Mouse (Mus musculus): ENCODE data around the gene Gm815. TPM values are rescaled to one million over a fixed set of nuclear protein-coding genes. Genes with fewer than 3 reads are reported as not detected.

The Gm815 gene
- polyA plus RNA-seq, 1 experiment from 2014 or later = not detected

DNA sequence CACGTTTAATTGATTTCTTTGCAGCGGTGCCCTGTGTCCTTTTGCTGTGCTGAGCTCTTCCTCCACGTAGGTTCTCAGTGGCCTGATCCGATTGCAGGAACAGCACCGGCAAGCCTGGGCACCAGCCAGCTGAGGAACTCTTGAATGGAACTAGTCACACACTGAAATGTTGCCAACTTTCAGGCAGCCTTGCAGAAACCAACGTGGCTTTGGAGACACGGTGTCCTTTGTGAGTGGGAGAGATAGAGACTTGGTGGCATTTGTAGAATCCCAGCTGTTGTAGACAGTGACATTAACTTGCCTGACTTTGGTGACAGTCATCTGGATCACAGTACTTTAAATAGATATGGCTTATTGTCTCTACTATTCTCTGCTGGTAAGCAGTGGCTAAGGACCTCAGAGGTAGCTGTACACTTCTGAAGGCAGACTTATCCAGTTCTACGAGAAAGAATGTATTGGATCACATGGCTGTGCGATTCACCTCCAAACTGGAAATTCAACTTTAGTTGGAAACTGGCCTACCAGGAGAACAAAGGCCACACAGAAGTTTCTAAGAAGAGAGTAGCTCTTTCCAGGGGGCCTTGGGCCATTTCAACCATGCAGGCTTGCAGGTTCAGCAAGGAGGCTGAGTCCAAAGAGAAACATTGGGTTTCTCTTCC, 5.8 kb downstream of the Gm815 start:
- 71% methylated on average over 9 of the region's 9 CpGs for WGBS (ENCODE audit: insufficient replicate concordance)
- no peak for ATAC-seq (replicated peaks; ENCODE audit: insufficient number of reproducible peaks, low FRiP score, low TSS enrichment)
- Histone ChIP-seq H3K9ac (ENCODE audit: low read depth, low read length) (no peak overlapping the region), H3K4me3 (ENCODE audit: low read depth, low read length) (no peak overlapping the region), H3K36me3 (ENCODE audit: control insufficient read depth, insufficient read depth, low read length) (no peaks in the 10 kb centered on the region), H3K9me3 (replicated peaks; ENCODE audit: control insufficient read depth, low read length) (no peaks in the 10 kb centered on the region), H3K4me1 (ENCODE audit: control insufficient read depth, insufficient read depth, low read length) (no peaks in the 10 kb centered on the region), H3K27ac (ENCODE audit: low read depth, low read length) (no peak overlapping the region), H3K4me2 (no peak overlapping the region), H3K27me3 (ENCODE audit: control insufficient read depth, insufficient read depth, low read length) (no peaks in the 10 kb centered on the region)

DNA sequence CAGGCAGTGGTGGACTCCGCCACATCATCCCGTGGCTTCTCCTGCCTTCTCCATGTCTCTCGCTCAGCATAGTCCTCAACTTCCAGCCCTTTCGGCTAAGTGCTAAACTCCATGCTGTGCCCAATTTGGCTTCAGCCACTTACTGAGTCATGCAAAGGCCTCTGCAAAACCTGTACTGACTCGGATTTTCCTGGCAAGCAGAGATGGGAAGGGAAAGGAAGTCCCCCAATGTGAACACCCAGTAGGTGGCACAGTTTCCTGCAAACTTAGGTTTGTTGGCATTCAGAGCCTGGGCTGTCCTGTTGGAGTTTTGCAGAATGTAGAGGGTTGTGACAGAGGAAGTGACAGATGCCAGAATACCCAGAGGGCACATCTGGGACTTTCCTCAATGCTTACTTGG, 7.2 kb downstream of the Gm815 start:
- Histone ChIP-seq H3K27ac (ENCODE audit: low read depth, low read length) (no peak overlapping the region), H3K27me3 (ENCODE audit: control insufficient read depth, insufficient read depth, low read length) (no peaks in the 10 kb centered on the region)
- 33% methylated on average over 5 of the region's 5 CpGs for WGBS (ENCODE audit: insufficient replicate concordance)

DNA sequence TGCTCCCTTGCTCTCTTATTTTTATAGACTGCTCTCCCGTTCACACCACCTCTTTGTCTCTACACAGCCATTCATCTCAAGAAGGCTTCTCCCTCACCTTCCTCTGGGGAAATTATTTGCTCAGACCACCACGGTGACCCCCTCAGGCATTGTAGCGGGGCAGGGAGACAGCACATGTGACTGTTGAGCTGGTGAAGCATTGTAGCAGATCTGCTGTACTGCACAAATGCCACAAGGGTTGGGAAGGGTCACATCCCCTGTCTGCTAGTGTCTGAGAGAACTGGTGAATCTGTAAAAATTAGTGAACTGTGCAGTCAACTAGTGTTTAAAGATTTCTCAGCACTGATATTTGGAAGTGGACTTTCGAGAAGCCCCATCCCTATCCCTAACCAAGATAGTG, 16.5 kb downstream of the Gm815 start:
- H3K4me2 ChIP-seq = no peak overlapping the region
- H3K9me3 ChIP-seq (replicated peaks; ENCODE audit: control insufficient read depth, low read length) = no peaks in the 10 kb centered on the region
- no peak overlapping the region for H3K27ac ChIP-seq (ENCODE audit: low read depth, low read length)
- H3K9ac ChIP-seq (ENCODE audit: low read depth, low read length) = no peak overlapping the region
- WGBS (ENCODE audit: insufficient replicate concordance) = 33% methylated on average over 4 of the region's 4 CpGs
- no peaks in the 10 kb centered on the region for H3K27me3 ChIP-seq (ENCODE audit: control insufficient read depth, insufficient read depth, low read length)
- no peak for ATAC-seq (replicated peaks; ENCODE audit: insufficient number of reproducible peaks, low FRiP score, low TSS enrichment)
- no peaks in the 10 kb centered on the region for H3K36me3 ChIP-seq (ENCODE audit: control insufficient read depth, insufficient read depth, low read length)
- no peaks in the 10 kb centered on the region for H3K4me1 ChIP-seq (ENCODE audit: control insufficient read depth, insufficient read depth, low read length)
- no peak overlapping the region for H3K4me3 ChIP-seq (ENCODE audit: low read depth, low read length)

More for the DNA sequence above, 7.2 kb downstream of the Gm815 start:
- ATAC-seq (replicated peaks; ENCODE audit: insufficient number of reproducible peaks, low FRiP score, low TSS enrichment) = no peak
- Histone ChIP-seq H3K4me3 (ENCODE audit: low read depth, low read length) (no peak overlapping the region), H3K4me2 (no peak overlapping the region), H3K9ac (ENCODE audit: low read depth, low read length) (no peak overlapping the region), H3K4me1 (ENCODE audit: control insufficient read depth, insufficient read depth, low read length) (no peaks in the 10 kb centered on the region), H3K9me3 (replicated peaks; ENCODE audit: control insufficient read depth, low read length) (no peaks in the 10 kb centered on the region), H3K36me3 (ENCODE audit: control insufficient read depth, insufficient read depth, low read length) (no peaks in the 10 kb centered on the region)

DNA sequence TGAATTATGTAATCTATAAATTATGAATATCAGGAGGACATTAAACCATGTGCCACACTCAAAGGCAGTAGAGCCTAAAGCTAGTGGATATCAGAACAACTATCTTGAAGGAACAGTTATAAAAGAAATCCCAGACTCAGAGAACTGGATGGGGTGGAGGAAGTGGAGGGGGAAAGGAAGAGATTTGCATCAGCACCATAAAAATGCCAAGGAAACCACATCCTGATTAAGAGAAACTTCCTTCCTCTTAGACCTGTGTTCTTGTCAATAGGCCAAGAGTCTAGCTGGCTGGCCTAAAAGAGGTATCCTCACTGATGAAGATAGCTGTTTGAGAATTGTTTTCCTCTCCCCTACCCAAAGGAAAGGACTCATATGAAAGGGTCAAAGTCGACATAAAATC, 28.6 kb downstream of the Gm815 start:
- H3K27ac ChIP-seq (ENCODE audit: low read depth, low read length) = no peak overlapping the region
- ATAC-seq (replicated peaks; ENCODE audit: insufficient number of reproducible peaks, low FRiP score, low TSS enrichment) = no peak
- no peak overlapping the region for H3K4me3 ChIP-seq (ENCODE audit: low read depth, low read length)
- no peaks in the 10 kb centered on the region for H3K36me3 ChIP-seq (ENCODE audit: control insufficient read depth, insufficient read depth, low read length)
- 50% methylated on average over 1 of the region's 1 CpGs for WGBS (ENCODE audit: insufficient replicate concordance)
- no peaks in the 10 kb centered on the region for H3K27me3 ChIP-seq (ENCODE audit: control insufficient read depth, insufficient read depth, low read length)
- H3K9ac ChIP-seq (ENCODE audit: low read depth, low read length) = no peak overlapping the region
- H3K4me1 ChIP-seq (ENCODE audit: control insufficient read depth, insufficient read depth, low read length) = no peaks in the 10 kb centered on the region
- H3K4me2 ChIP-seq = no peak overlapping the region
- no peaks in the 10 kb centered on the region for H3K9me3 ChIP-seq (replicated peaks; ENCODE audit: control insufficient read depth, low read length)

DNA sequence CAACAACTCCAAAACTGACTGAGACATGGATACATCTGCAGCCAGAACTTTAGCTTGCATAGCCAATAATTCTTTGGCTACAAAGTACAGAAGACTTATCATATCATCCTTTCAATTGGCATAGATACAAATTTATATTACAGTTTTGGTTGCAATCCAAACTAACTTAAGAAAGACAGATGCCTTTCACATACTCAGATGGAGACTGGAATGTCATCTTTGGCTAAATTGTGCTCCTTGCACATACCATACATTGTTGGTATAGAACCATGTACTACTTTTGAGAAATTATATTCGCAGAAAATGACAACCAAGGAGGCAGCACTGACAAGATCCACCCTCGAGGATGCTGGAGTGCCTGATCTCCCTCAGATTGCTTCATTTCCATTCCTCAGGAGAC, 35.1 kb downstream of the Gm815 start:
- 66% methylated on average over 2 of the region's 2 CpGs for WGBS (ENCODE audit: insufficient replicate concordance)
- ATAC-seq (replicated peaks; ENCODE audit: insufficient number of reproducible peaks, low FRiP score, low TSS enrichment) = no peak
- Histone ChIP-seq H3K9me3 (replicated peaks; ENCODE audit: control insufficient read depth, low read length) (no peaks in the 10 kb centered on the region), H3K27me3 (ENCODE audit: control insufficient read depth, insufficient read depth, low read length) (no peaks in the 10 kb centered on the region), H3K4me1 (ENCODE audit: control insufficient read depth, insufficient read depth, low read length) (no peaks in the 10 kb centered on the region), H3K4me2 (no peak overlapping the region), H3K36me3 (ENCODE audit: control insufficient read depth, insufficient read depth, low read length) (no peaks in the 10 kb centered on the region), H3K9ac (ENCODE audit: low read depth, low read length) (no peak overlapping the region), H3K4me3 (ENCODE audit: low read depth, low read length) (no peak overlapping the region), H3K27ac (ENCODE audit: low read depth, low read length) (no peak overlapping the region)

DNA sequence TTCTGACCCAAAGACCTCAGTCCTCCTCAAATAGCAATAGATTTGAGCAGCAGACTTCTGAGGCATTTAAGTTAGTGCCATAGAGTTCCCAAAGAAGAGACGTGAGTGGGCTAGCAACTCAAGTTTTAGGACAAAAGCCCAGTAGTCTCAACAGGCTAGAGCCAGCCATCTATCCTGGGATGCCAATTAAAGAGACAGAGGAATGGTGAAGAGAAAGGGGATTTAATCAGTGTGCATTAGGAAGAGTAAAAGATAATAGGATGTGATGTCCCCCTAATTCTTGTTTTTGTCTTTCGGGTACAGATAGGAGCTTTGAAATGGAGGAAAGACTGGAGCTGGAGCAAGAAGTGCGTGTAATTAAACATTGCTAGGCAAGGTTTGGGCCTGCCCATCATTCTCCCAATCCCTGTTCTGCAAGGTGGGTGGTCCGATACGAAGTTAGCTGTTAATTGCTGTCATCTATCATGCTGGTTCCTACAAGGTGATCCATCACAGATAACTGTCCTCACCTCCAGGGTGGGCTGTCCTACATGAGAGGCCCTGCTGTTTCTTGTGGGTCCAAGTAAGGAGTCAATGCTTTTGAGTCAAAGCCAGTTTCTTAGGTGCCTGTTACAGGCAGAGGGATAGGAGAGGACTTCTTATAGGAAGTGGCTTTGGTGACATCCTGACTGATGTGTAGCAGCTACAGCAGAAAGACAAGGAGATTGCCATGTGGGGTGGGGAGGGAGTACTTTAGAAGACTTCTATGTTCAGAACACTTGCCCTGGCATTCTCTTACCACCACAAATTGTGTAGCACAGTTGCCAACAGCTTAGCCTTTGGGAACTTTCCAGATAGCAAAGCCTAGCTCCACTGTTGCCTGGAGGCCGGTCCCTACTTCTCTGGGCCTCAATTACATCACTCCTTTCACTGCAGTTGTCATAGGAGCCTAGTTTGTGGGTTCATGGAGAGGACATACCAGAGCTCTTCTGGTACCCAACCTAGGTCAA, 44.9 kb downstream of the Gm815 start:
- Histone ChIP-seq H3K36me3 (ENCODE audit: control insufficient read depth, insufficient read depth, low read length) (no peaks in the 10 kb centered on the region), H3K4me3 (ENCODE audit: low read depth, low read length) (no peak overlapping the region), H3K27ac (ENCODE audit: low read depth, low read length) (no peak overlapping the region), H3K4me1 (ENCODE audit: control insufficient read depth, insufficient read depth, low read length) (no peaks in the 10 kb centered on the region), H3K9me3 (replicated peaks; ENCODE audit: control insufficient read depth, low read length) (no peaks in the 10 kb centered on the region), H3K27me3 (ENCODE audit: control insufficient read depth, insufficient read depth, low read length) (no peaks in the 10 kb centered on the region), H3K9ac (ENCODE audit: low read depth, low read length) (no peak overlapping the region), H3K4me2 (no peak overlapping the region)
- ATAC-seq (replicated peaks; ENCODE audit: insufficient number of reproducible peaks, low FRiP score, low TSS enrichment) = no peak
- 42% methylated on average over 6 of the region's 6 CpGs for WGBS (ENCODE audit: insufficient replicate concordance)

DNA sequence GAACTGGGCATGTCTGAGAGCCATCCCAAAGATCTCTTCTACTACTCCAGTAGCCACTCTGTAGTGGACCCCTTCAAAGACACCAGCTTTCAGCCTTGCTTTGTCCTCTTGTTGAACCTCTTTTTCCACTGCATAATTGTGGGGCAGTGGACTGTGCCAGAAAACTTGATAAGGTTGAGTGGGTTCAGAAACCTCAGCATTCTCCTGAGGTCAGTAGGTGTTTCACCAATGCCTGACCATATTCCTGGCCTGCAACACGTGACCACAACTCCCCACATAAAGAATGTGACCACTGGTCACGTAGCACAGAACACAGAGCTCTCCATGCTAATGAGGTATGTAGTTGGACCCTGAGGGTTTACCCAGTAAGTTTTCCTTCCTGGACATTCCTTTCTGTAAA, 48.5 kb downstream of the Gm815 start:
- H3K27me3 ChIP-seq (ENCODE audit: control insufficient read depth, insufficient read depth, low read length) = no peaks in the 10 kb centered on the region
- ATAC-seq (replicated peaks; ENCODE audit: insufficient number of reproducible peaks, low FRiP score, low TSS enrichment) = no peak
- H3K4me3 ChIP-seq (ENCODE audit: low read depth, low read length) = no peak overlapping the region
- no peak overlapping the region for H3K9ac ChIP-seq (ENCODE audit: low read depth, low read length)
- 52% methylated on average over 2 of the region's 2 CpGs for WGBS (ENCODE audit: insufficient replicate concordance)
- no peaks in the 10 kb centered on the region for H3K4me1 ChIP-seq (ENCODE audit: control insufficient read depth, insufficient read depth, low read length)
- H3K4me2 ChIP-seq = no peak overlapping the region
- H3K9me3 ChIP-seq (replicated peaks; ENCODE audit: control insufficient read depth, low read length) = no peaks in the 10 kb centered on the region
- no peak overlapping the region for H3K27ac ChIP-seq (ENCODE audit: low read depth, low read length)
- no peaks in the 10 kb centered on the region for H3K36me3 ChIP-seq (ENCODE audit: control insufficient read depth, insufficient read depth, low read length)

Data from heart, embryonic 11.5 days (tissue).